Mouse (Mus musculus) thymus, adult 2 months (tissue): ENCODE data around the gene Senp8.

ENCODE experiments used
- CTCF ChIP-seq: fragments of 200-500 bp; IDR thresholded peaks from 2 replicates; pipeline ENCODE4 v1.5.1; 2012; ENCODE audit warnings: mild to moderate bottlenecking, control low read depth, low read length, moderate library complexity, borderline replicate concordance; ENCODE audit not compliant: control insufficient read depth, poor library complexity, insufficient read depth; ENCODE audit errors: extremely low read depth
- POLR2A ChIP-seq: fragments of 200-500 bp; IDR thresholded peaks from 2 replicates; pipeline ENCODE4 v1.6.1; 2012; ENCODE audit warnings: mild to moderate bottlenecking, low read length, control low read depth, moderate library complexity; ENCODE audit not compliant: control insufficient read depth, poor library complexity, insufficient read depth; ENCODE audit errors: extremely low read depth

GRCm38 (mm10) chr9:59687416-59688046 is 63.0 kb downstream of the Senp8 start:
- TF ChIP-seq CTCF (no peak), POLR2A (no peak)
